Mouse (Mus musculus) intestine, postnatal 0 days (tissue): Measurements from ENCODE around the gene Btg1. TPM values are rescaled to one million over a fixed set of nuclear protein-coding genes. Genes with fewer than 3 reads are reported as not detected.

ENCODE experiments used
- ATAC-seq: fragments of 200-750 bp; cut with Nextera tagmentation; 2 replicates; pipeline ENCODE4 v1.8.0; 2017; ENCODE audit warnings: mild to moderate bottlenecking, moderate TSS enrichment, moderate library complexity
- H3K27ac ChIP-seq: fragments of 300-500 bp; sonication (generic); 2 replicates; pipeline ENCODE4 v1.5.1; 2014; ENCODE audit warnings: mild to moderate bottlenecking, low read depth, low read length, moderate library complexity
- H3K27me3 ChIP-seq: fragments of 300-500 bp; sonication (generic); replicated peaks from 2 replicates; pipeline ENCODE4 v1.6.1; 2014; ENCODE audit warnings: low read length, mixed read lengths; ENCODE audit not compliant: control insufficient read depth, insufficient read depth
- H3K36me3 ChIP-seq: fragments of 300-500 bp; sonication (generic); 2 replicates; pipeline ENCODE4 v1.6.1; 2014; ENCODE audit warnings: mild to moderate bottlenecking, moderate library complexity; ENCODE audit not compliant: control insufficient read depth, insufficient read depth
- H3K4me1 ChIP-seq: fragments of 300-500 bp; sonication (generic); replicated peaks from 2 replicates; pipeline ENCODE4 v1.6.1; 2014; ENCODE audit warnings: antibody characterized with exemption, low read length, mixed read lengths; ENCODE audit not compliant: control insufficient read depth, insufficient read depth
- H3K4me2 ChIP-seq: fragments of 300-500 bp; sonication (generic); replicated peaks from 2 replicates; pipeline ENCODE4 v1.6.1; 2014; ENCODE audit warnings: low read depth, mild to moderate bottlenecking, moderate library complexity
- H3K4me3 ChIP-seq: fragments of 300-500 bp; sonication (generic); 2 replicates; pipeline ENCODE4 v1.5.1; 2014; ENCODE audit warnings: low read depth, low read length
- H3K9ac ChIP-seq: fragments of 300-500 bp; sonication (generic); 2 replicates; pipeline ENCODE4 v1.6.1; 2014; ENCODE audit warnings: mild to moderate bottlenecking, low read depth, low read length
- H3K9me3 ChIP-seq: fragments of 300-500 bp; sonication (generic); 2 replicates; pipeline ENCODE4 v1.6.1; 2016; ENCODE audit warnings: mixed run types; ENCODE audit not compliant: control insufficient read depth
- CTCF ChIP-seq: sonication (generic); IDR thresholded peaks from 2 replicates; pipeline ENCODE4 v1.5.1; 2016; ENCODE audit warnings: low read depth, mild to moderate bottlenecking, control low read depth, antibody characterized with exemption, moderate library complexity
- WGBS: fragments of 180-500 bp; shearing (Covaris S2); extraction: QIAGEN DNeasy Blood & Tissue Kit; methylation state at CpG from one replicate; pipeline ENCODE4 v1.1.7; 2014; 5-methylcytosine and 5-hydroxymethylcytosine counted together
- polyA plus RNA-seq: library from polyadenylated mRNA; unstranded; fragments of >200 nt; fragmentation: Nextera tagmentation; extraction: Ambion mirVana; gene quantifications from 2 replicates; pipeline ENCODE4 v1.2.1, GENCODE M21; 2015

Gene Btg1
- polyA plus RNA-seq, 1 experiment from 2014 or later: 30.1 TPM

GRCm38 (mm10) chr10:96654576-96654975 is 37.8 kb downstream of the Btg1 start:
- no peak overlapping the region for H3K4me3 ChIP-seq
- TF ChIP-seq CTCF: no peak
- H3K9me3 ChIP-seq: no peaks in the 10 kb centered on the region
- peak overlapping the region; percentile 35; the same call in 1 of the 2 replicates for H3K27ac ChIP-seq
- no peaks in the 10 kb centered on the region for H3K36me3 ChIP-seq
- ATAC-seq: no peak
- H3K27me3 ChIP-seq: no peaks in the 10 kb centered on the region
- H3K4me2 ChIP-seq: peak overlapping the region; percentile 17; the same call in 1 of the 2 replicates
- WGBS: 34% methylated on average over 7 of the region's 7 CpGs
- no peaks in the 10 kb centered on the region for H3K4me1 ChIP-seq
- no peak overlapping the region for H3K9ac ChIP-seq

- WGBS: 37% methylated on average over 2 of the region's 2 CpGs
- no peak overlapping the region for H3K9ac ChIP-seq
- no peaks in the 10 kb centered on the region for H3K27me3 ChIP-seq
- H3K36me3 ChIP-seq: no peaks in the 10 kb centered on the region
- no peaks in the 10 kb centered on the region for H3K9me3 ChIP-seq
- no peak for ATAC-seq
- TF ChIP-seq CTCF: no peak
- no peak overlapping the region for H3K4me2 ChIP-seq
- H3K4me3 ChIP-seq: no peak overlapping the region
- no peaks in the 10 kb centered on the region for H3K4me1 ChIP-seq
- H3K27ac ChIP-seq: no peak overlapping the region
Observed at GRCm38 (mm10) chr10:96655066-96655465, 38.3 kb downstream of the Btg1 start.

- no peaks in the 10 kb centered on the region for H3K9me3 ChIP-seq
- no peaks in the 10 kb centered on the region for H3K27me3 ChIP-seq
- no peak overlapping the region for H3K4me2 ChIP-seq
- H3K27ac ChIP-seq: no peak overlapping the region
- H3K4me1 ChIP-seq: no peaks in the 10 kb centered on the region
- no peak for TF ChIP-seq CTCF
- no peak for ATAC-seq
- no peak overlapping the region for H3K9ac ChIP-seq
- 60% methylated on average over 3 of the region's 3 CpGs for WGBS
- H3K4me3 ChIP-seq: no peak overlapping the region
- no peaks in the 10 kb centered on the region for H3K36me3 ChIP-seq
Observed at GRCm38 (mm10) chr10:96656176-96656575, 39.4 kb downstream of the Btg1 start.

DNA sequence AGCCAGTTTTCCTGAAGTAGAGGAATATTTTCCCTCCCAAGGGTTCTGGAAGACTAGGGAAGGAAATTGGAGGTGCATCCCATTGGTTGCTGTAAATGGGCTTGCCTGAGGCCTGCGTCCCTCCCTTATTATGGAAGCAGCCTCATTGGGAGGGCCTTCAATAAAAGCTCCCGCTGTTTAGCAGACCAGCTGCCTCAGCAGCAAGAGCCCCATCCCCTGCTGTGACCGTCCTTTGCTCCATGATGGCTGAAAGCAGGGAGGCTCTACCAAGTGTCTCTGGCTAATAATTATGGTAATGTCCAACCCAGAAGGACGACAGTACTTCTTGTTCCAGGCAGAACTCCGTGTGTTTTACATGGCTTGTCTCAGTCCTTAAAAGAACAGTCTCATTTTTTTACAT is 42.1 kb downstream of the Btg1 start:
- no peak overlapping the region for H3K4me2 ChIP-seq
- no peaks in the 10 kb centered on the region for H3K4me1 ChIP-seq
- WGBS: 43% methylated on average over 5 of the region's 5 CpGs
- H3K27me3 ChIP-seq: no peaks in the 10 kb centered on the region
- no peak overlapping the region for H3K9ac ChIP-seq
- TF ChIP-seq CTCF: no peak
- H3K9me3 ChIP-seq: no peaks in the 10 kb centered on the region
- H3K4me3 ChIP-seq: no peak overlapping the region
- no peak for ATAC-seq
- H3K27ac ChIP-seq: no peak overlapping the region
- no peaks in the 10 kb centered on the region for H3K36me3 ChIP-seq

DNA sequence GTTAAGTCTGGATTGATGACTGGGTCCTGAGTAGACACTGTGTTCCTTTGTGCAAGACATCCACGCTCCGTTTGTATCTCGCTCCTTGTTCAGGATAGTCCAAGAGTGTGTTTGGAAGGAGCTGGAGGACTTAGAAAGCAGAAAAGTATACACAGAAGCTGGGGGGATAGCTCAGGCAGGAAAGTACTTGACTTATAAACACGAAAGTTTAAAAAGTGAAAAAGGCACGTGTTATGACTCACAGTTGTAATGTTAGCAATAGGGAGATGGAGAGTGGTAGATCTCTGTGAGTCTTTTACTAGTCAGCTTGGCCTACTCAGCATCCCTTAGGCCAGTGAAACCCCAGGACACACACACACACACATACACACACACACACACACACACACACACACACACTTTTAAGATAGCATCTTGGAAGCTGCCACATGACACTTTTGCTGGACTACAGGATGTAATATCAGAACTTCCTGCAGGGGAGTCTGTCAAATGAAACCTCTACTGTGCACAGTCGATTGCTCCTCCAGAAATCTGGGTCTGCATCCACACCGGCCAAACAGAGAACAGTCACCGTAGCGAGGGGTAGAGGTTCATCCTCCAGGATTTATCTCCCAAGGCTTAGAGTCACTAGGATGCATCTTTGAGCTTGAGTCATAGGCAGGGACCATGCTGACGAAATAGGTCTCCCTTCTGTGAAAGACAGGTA is 43.6 kb downstream of the Btg1 start:
- ATAC-seq: no peak
- Histone ChIP-seq H3K4me3 (no peak overlapping the region), H3K9me3 (no peaks in the 10 kb centered on the region), H3K9ac (no peak overlapping the region), H3K27me3 (no peaks in the 10 kb centered on the region), H3K4me2 (no peak overlapping the region), H3K27ac (no peak overlapping the region), H3K4me1 (no peaks in the 10 kb centered on the region), H3K36me3 (no peaks in the 10 kb centered on the region)
- peak; percentile 26 for TF ChIP-seq CTCF
- WGBS: 75% methylated on average over 10 of the region's 10 CpGs

DNA sequence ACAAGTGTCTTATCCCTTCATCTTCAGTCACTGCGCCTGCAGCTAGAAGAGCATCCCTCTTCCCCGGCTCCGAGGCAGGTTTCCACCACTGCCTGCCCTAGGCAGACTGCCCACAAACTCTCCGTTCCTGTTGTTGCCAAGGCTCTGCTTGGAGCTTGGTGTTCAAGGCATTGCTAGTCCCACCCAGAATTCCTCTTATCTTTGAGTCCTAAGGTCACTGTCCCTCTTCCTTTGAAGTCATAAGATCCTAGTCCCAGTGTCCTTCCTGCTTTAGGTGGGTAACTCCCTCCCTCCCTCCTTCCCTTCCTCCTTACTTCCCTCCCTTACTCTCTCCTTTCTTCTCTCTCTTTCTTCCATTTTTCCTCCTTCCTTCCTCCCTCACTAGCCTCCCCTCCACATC is 46.2 kb downstream of the Btg1 start:
- no peaks in the 10 kb centered on the region for H3K36me3 ChIP-seq
- no peaks in the 10 kb centered on the region for H3K9me3 ChIP-seq
- H3K9ac ChIP-seq: no peak overlapping the region
- H3K27ac ChIP-seq: no peak overlapping the region
- no peak for TF ChIP-seq CTCF
- H3K4me3 ChIP-seq: no peak overlapping the region
- 69% methylated on average over 4 of the region's 4 CpGs for WGBS
- H3K4me2 ChIP-seq: no peak overlapping the region
- peak; percentile 65; the same call in 1 of the 2 replicates for ATAC-seq
- H3K27me3 ChIP-seq: no peaks in the 10 kb centered on the region
- H3K4me1 ChIP-seq: no peaks in the 10 kb centered on the region
